Mouse (Mus musculus): ENCODE results near the gene Slc5a11.

Gene Slc5a11

GRCm38 (mm10) chr7:123212316-123212715 lies 2.3 kb upstream of the Slc5a11 start:
- no peak for DNase-seq (ENCODE audit: low read depth, low spot score)

GRCm38 (mm10) chr7:123215138-123215537 lies 558 bp downstream of the Slc5a11 start:
- no peak for DNase-seq (ENCODE audit: low read depth, low spot score)

- DNase-seq (ENCODE audit: low read depth, low spot score), result no peak
These were observed 3.1 kb downstream of the Slc5a11 start for GRCm38 (mm10) chr7:123217448-123218354.

- no peak for DNase-seq (ENCODE audit: low read depth, low spot score)
These were observed 4.0 kb downstream of the Slc5a11 start for GRCm38 (mm10) chr7:123218620-123219019.

GRCm38 (mm10) chr7:123219781-123220632 lies 5.4 kb downstream of the Slc5a11 start:
- DNase-seq (ENCODE audit: low read depth, low spot score), result no peak

- no peak for DNase-seq (ENCODE audit: low read depth, low spot score)
These were observed 6.0 kb downstream of the Slc5a11 start for GRCm38 (mm10) chr7:123220633-123220942.

GRCm38 (mm10) chr7:123224076-123224475 lies 9.5 kb downstream of the Slc5a11 start:
- no peak for DNase-seq (ENCODE audit: low read depth, low spot score)

GRCm38 (mm10) chr7:123225159-123225558 lies 10.6 kb downstream of the Slc5a11 start:
- DNase-seq (ENCODE audit: low read depth, low spot score), result no peak

- DNase-seq (ENCODE audit: low read depth, low spot score), result no peak
These were observed 20.9 kb downstream of the Slc5a11 start for GRCm38 (mm10) chr7:123235449-123235848.

- no peak for DNase-seq (ENCODE audit: low read depth, low spot score)
These were observed 24.0 kb downstream of the Slc5a11 start for GRCm38 (mm10) chr7:123238621-123239020.

- no peak for DNase-seq (ENCODE audit: low read depth, low spot score)
These were observed 25.5 kb downstream of the Slc5a11 start for GRCm38 (mm10) chr7:123240064-123240463.

- DNase-seq (ENCODE audit: low read depth, low spot score), result no peak
These were observed 27.7 kb downstream of the Slc5a11 start for GRCm38 (mm10) chr7:123242241-123242640.

GRCm38 (mm10) chr7:123244833-123245232 lies 30.3 kb downstream of the Slc5a11 start:
- no peak for DNase-seq (ENCODE audit: low read depth, low spot score)

GRCm38 (mm10) chr7:123246504-123247084 lies 32.0 kb downstream of the Slc5a11 start:
- no peak for DNase-seq (ENCODE audit: low read depth, low spot score)

GRCm38 (mm10) chr7:123248166-123248565 lies 33.6 kb downstream of the Slc5a11 start:
- DNase-seq (ENCODE audit: low read depth, low spot score), result no peak

GRCm38 (mm10) chr7:123251343-123251742 lies 36.8 kb downstream of the Slc5a11 start:
- DNase-seq (ENCODE audit: low read depth, low spot score), result no peak

- DNase-seq (ENCODE audit: low read depth, low spot score), result no peak
These were observed 38.8 kb downstream of the Slc5a11 start for GRCm38 (mm10) chr7:123253396-123253795.

GRCm38 (mm10) chr7:123254196-123254970 lies 39.8 kb downstream of the Slc5a11 start:
- DNase-seq (ENCODE audit: low read depth, low spot score), result no peak

GRCm38 (mm10) chr7:123258103-123258502 lies 43.5 kb downstream of the Slc5a11 start:
- no peak for DNase-seq (ENCODE audit: low read depth, low spot score)

- no peak for DNase-seq (ENCODE audit: low read depth, low spot score)
These were observed 58.5 kb downstream of the Slc5a11 start for GRCm38 (mm10) chr7:123273056-123273455.

- DNase-seq (ENCODE audit: low read depth, low spot score), result no peak
These were observed 62.0 kb downstream of the Slc5a11 start for GRCm38 (mm10) chr7:123276568-123276967.
